Mouse (Mus musculus): ENCODE measurements around the gene Gm17387. TPM values are rescaled to one million over a fixed set of nuclear protein-coding genes. Genes with fewer than 3 reads are reported as not detected.

The Gm17387 gene
- polyA plus RNA-seq, 1 experiment from 2014 or later = not detected

- Histone ChIP-seq H3K9ac (ENCODE audit: low read depth, low read length) (no peak overlapping the region), H3K27me3 (ENCODE audit: insufficient read depth, low read length) (no peaks in the 10 kb centered on the region), H3K4me2 (ENCODE audit: low read length) (no peak overlapping the region), H3K9me3 (replicated peaks; ENCODE audit: low read length) (no peaks in the 10 kb centered on the region), H3K27ac (peak overlapping the region; percentile 83), H3K36me3 (ENCODE audit: insufficient read depth, low read length) (no peaks in the 10 kb centered on the region), H3K4me3 (replicated peaks; ENCODE audit: low read depth, low read length) (no peak overlapping the region), H3K4me1 (replicated peaks; ENCODE audit: insufficient read depth, low read length) (no peaks in the 10 kb centered on the region)
- ATAC-seq (replicated peaks; ENCODE audit: low FRiP score, low read depth) (0 out of 2 replicates have a peak, but pooled peaks have one; percentile 52), DNase-seq (ENCODE audit: low spot score) (peak; percentile 91)
- WGBS = 17% methylated on average over 5 of the region's 5 CpGs
- TF ChIP-seq CTCF (IDR thresholded peaks at IDR 0.05; ENCODE audit: low read depth) = no peak
Observed at GRCm38 (mm10) chr7:141041661-141042060, 12.7 kb downstream of the Gm17387 start.

GRCm38 (mm10) chr7:141042539-141042938 is 13.6 kb downstream of the Gm17387 start:
- Histone ChIP-seq H3K9me3 (replicated peaks; ENCODE audit: low read length) (no peaks in the 10 kb centered on the region), H3K27me3 (ENCODE audit: insufficient read depth, low read length) (no peaks in the 10 kb centered on the region), H3K4me3 (replicated peaks; ENCODE audit: low read depth, low read length) (no peak overlapping the region), H3K36me3 (ENCODE audit: insufficient read depth, low read length) (no peaks in the 10 kb centered on the region), H3K9ac (ENCODE audit: low read depth, low read length) (no peak overlapping the region), H3K4me2 (ENCODE audit: low read length) (no peak overlapping the region), H3K27ac (no peak overlapping the region), H3K4me1 (replicated peaks; ENCODE audit: insufficient read depth, low read length) (no peaks in the 10 kb centered on the region)
- no peak for ATAC-seq (replicated peaks; ENCODE audit: low FRiP score, low read depth)
- 45% methylated on average over 4 of the region's 4 CpGs for WGBS
- TF ChIP-seq CTCF (IDR thresholded peaks at IDR 0.05; ENCODE audit: low read depth) = no peak
- DNase-seq (ENCODE audit: low spot score) = no peak

GRCm38 (mm10) chr7:141046931-141047580 is 18.1 kb downstream of the Gm17387 start:
- WGBS = 62% methylated on average over 6 of the region's 6 CpGs
- ATAC-seq (replicated peaks; ENCODE audit: low FRiP score, low read depth) = no peak
- no peak overlapping the region for H3K4me3 ChIP-seq (replicated peaks; ENCODE audit: low read depth, low read length)
- no peak overlapping the region for H3K9ac ChIP-seq (ENCODE audit: low read depth, low read length)
- H3K27me3 ChIP-seq (ENCODE audit: insufficient read depth, low read length) = no peaks in the 10 kb centered on the region
- TF ChIP-seq CTCF (IDR thresholded peaks at IDR 0.05; ENCODE audit: low read depth) = no peak
- H3K9me3 ChIP-seq (replicated peaks; ENCODE audit: low read length) = no peaks in the 10 kb centered on the region
- peak overlapping the region; percentile 88 for H3K27ac ChIP-seq
- H3K36me3 ChIP-seq (ENCODE audit: insufficient read depth, low read length) = no peaks in the 10 kb centered on the region
- peak overlapping the region; percentile 69; the same call in 1 of the 2 replicates for H3K4me2 ChIP-seq (ENCODE audit: low read length)
- peak; percentile 83 for DNase-seq (ENCODE audit: low spot score)
- no peaks in the 10 kb centered on the region; the same call in 1 of the 2 replicates for H3K4me1 ChIP-seq (replicated peaks; ENCODE audit: insufficient read depth, low read length)

DNA sequence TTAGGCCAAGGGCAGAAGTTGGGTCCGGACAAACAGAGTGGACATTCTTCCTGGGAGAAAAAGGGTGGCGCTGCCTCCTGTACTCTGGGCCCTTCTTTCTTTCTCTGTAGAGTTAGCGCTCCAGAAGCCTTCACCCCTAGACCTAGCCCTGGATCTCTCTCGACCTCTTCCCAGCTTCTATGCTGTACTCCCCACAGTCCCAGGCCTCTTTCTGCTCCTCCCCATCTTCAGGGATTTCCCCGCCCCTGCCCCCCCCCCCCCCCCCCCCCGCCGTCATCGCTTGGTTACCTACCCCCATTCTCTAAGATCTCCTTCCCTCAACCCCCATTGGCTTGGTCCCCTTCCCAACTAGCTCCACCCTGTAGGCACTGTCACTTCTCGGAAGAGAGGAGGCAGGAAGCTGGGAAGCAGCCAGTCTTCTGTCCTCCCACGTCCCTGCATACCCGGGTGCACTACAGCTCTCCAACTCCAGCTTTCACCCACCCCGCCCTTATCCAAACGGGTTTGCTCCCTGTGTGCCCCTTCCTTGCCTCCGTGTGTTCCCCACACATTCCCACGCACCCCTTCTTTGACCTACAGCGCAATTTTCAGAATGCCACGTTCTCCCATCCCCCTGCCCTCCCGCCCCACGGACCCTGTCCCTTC is 18.8 kb downstream of the Gm17387 start:
- Histone ChIP-seq H3K9ac (ENCODE audit: low read depth, low read length) (peak overlapping the region; percentile 51), H3K27me3 (ENCODE audit: insufficient read depth, low read length) (no peaks in the 10 kb centered on the region), H3K4me3 (replicated peaks; ENCODE audit: low read depth, low read length) (peak overlapping the region; percentile 26), H3K9me3 (replicated peaks; ENCODE audit: low read length) (no peaks in the 10 kb centered on the region), H3K27ac (peak overlapping the region; percentile 88), H3K4me1 (replicated peaks; ENCODE audit: insufficient read depth, low read length) (no peaks in the 10 kb centered on the region; the same call in 1 of the 2 replicates), H3K36me3 (ENCODE audit: insufficient read depth, low read length) (no peaks in the 10 kb centered on the region), H3K4me2 (ENCODE audit: low read length) (peak overlapping the region; percentile 69)
- DNase-seq (ENCODE audit: low spot score) = peak; percentile 97
- WGBS = 7% methylated on average over 15 of the region's 19 CpGs
- TF ChIP-seq CTCF (IDR thresholded peaks at IDR 0.05; ENCODE audit: low read depth) = no peak; the same call in 1 of the 2 replicates
- peak; percentile 88 for ATAC-seq (replicated peaks; ENCODE audit: low FRiP score, low read depth)

DNA sequence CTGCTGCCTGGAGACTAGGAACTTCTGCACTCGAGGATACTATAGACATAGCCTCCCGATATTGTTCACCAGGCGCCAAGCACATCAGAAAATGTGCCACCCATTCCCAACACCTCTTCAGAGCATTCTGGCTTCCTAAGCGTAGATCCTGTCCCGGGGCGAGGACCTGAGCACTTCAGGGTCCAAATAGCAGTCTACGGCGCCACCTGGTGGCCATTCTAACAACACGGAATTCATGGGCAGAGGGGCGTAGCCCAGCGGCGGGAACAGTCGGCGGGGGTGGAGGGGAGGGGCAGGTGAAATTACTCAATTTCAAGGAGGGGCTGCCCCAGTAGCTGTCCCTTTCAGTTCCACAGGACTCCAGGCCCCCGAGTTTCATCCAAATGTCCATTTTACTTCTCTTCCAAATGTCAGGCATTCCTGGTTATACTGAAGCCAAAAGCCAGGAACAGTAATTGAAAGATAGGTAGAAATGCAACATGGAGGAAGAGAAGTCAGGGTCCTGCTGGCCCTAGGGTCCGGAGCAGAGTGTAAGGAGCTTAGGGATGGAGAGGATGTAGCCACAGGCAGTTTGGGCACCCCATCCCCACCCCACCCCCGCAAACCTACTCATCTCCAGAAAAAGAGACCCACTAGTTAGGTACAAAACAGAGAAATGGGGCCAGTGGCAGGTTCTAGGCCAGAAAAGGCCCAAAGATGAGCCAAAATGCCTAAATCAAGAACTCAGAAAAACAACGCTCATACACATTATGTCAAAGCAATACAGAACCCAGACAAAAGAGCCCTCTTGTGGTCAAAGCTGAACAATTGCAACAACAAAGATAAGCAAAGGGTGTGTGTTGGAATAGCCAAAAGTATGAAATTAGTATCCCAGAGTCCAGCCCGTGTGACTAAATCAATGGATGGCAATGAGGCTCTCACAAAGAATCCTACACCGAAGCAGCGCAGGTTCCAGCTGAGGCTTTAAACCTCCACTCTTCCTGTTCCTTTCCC is 19.6 kb downstream of the Gm17387 start:
- Histone ChIP-seq H3K4me2 (ENCODE audit: low read length) (peak overlapping the region; percentile 69), H3K27me3 (ENCODE audit: insufficient read depth, low read length) (no peaks in the 10 kb centered on the region), H3K4me3 (replicated peaks; ENCODE audit: low read depth, low read length) (peak overlapping the region; percentile 26), H3K9ac (ENCODE audit: low read depth, low read length) (peak overlapping the region; percentile 51), H3K9me3 (replicated peaks; ENCODE audit: low read length) (no peaks in the 10 kb centered on the region), H3K36me3 (ENCODE audit: insufficient read depth, low read length) (no peaks in the 10 kb centered on the region), H3K4me1 (replicated peaks; ENCODE audit: insufficient read depth, low read length) (no peaks in the 10 kb centered on the region; the same call in 1 of the 2 replicates), H3K27ac (peak overlapping the region; percentile 88)
- ATAC-seq (replicated peaks; ENCODE audit: low FRiP score, low read depth) = peak; percentile 81
- TF ChIP-seq CTCF (IDR thresholded peaks at IDR 0.05; ENCODE audit: low read depth) = peak; percentile 94
- WGBS = 11% methylated on average over 21 of the region's 21 CpGs
- DNase-seq (ENCODE audit: low spot score) = peak; percentile 97

GRCm38 (mm10) chr7:141049326-141049725 is 20.4 kb downstream of the Gm17387 start:
- Histone ChIP-seq H3K27ac (no peak overlapping the region), H3K4me3 (replicated peaks; ENCODE audit: low read depth, low read length) (no peak overlapping the region), H3K4me1 (replicated peaks; ENCODE audit: insufficient read depth, low read length) (no peaks in the 10 kb centered on the region; the same call in 1 of the 2 replicates), H3K9me3 (replicated peaks; ENCODE audit: low read length) (no peaks in the 10 kb centered on the region), H3K4me2 (ENCODE audit: low read length) (no peak overlapping the region), H3K27me3 (ENCODE audit: insufficient read depth, low read length) (no peaks in the 10 kb centered on the region), H3K9ac (ENCODE audit: low read depth, low read length) (no peak overlapping the region), H3K36me3 (ENCODE audit: insufficient read depth, low read length) (no peaks in the 10 kb centered on the region)
- WGBS = 60% methylated on average over 2 of the region's 2 CpGs
- TF ChIP-seq CTCF (IDR thresholded peaks at IDR 0.05; ENCODE audit: low read depth) = no peak
- ATAC-seq (replicated peaks; ENCODE audit: low FRiP score, low read depth) (no peak), DNase-seq (ENCODE audit: low spot score) (no peak)

All from kidney, postnatal 0 days (tissue).